Mouse (Mus musculus) WW6 (cell line): Measurements from ENCODE around the gene Desi1.

Source experiments
- DNase-seq: peaks from one replicate; pipeline ENCODE4 v3.0.0-alpha.2; 2013; ENCODE audit warnings: low read depth, low spot score

Desi1 gene

GRCm38 (mm10) chr15:81966062-81966829 lies 67.4 kb downstream of the Desi1 start:
- no peak for DNase-seq

DNA sequence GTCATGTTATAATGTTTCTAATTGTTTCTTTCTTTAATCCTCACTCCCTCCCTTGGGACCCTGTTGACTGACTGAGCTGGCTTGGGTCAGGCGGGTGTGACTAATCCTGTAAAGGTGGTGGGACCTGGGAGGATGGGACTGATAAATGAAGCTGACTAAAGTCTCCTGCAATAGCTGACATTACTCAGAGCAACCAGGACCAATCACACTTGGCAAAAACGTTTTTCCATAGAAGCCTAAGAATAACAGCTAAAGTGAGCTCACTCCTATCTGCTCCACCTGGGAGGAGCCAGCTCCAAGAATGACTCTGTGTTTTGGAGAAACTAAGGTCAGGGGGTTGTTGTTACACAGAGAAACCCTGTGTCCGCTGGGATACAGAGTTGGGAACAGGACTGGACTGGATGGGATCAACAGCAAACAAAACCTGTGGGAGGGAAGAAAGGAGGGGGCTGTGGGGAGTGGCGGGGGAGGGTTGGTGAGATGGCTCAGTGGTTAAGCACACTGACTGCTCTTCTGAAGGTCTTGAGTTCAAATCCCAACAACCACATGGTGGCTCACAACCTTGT lies 68.6 kb downstream of the Desi1 start:
- DNase-seq = no peak

DNA sequence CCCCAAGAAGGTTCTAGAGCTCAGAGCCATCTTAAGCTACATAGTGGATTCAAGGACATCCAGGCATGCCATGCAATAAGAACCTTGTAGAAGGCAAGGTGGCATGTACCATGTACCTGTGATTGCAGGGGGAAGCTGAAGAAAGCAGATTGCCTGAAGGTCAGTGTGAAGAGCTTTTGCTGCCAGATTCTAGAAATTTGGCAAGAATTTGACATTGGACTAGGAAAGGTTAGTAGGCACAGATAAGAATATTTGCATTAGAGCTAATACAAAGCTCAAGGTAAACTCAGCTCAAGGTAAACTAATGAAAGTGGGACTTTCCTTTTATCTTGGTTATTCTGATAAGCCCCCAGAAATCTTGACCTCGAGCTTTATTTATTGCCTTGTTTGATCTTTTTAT lies 69.4 kb downstream of the Desi1 start:
- DNase-seq = no peak

GRCm38 (mm10) chr15:81961078-81961451 lies 72.6 kb downstream of the Desi1 start:
- DNase-seq = no peak

DNA sequence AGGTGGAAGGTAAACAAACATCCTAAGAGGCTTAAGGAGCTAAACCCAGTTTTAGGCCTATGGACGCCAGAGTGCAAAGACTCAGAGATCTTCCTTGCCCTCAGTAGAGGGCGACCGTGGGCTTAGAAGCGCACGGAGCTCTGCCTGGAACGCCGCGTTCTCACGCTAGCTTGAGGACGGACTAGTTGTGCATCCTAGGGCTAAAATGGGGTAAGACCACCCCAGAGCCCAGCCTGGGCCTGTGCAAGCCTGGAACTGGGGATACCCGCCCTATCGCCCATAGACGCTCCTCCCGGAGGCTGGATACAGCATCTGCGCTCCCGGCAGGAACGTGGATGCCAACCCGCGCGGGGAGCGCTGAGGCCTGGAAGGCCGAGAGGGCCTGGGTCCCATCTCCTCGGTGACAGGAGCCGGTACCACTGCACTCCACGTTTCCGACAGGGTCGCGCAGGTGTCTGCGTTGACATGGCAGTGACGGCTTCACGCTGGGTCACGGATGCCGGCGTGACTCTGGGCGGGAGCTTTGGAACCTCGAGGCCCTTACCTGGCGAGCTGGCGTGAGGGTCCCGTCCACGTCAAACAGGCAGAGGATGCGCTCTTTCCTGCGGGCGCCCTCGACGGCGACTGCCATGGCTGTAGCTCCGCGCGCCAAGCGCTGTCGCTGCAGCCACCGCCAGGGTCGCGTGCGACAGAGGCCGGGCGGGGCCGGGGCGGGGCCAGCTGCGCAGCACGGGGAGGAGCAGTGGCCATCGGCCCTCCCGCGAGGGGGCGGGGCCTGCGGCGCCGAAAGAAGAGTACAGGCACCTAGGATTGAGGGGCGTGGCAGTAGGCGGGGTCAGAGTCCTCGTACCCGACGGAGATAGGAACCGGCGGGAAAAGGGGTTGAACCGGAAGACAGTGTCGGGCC lies 73.2 kb downstream of the Desi1 start, which contains the start of gene Pmm1:
Pmm1 (minus strand) TSS at position 760 of the 907 bp plus-strand sequence.
- peak; percentile 93 for DNase-seq

DNA sequence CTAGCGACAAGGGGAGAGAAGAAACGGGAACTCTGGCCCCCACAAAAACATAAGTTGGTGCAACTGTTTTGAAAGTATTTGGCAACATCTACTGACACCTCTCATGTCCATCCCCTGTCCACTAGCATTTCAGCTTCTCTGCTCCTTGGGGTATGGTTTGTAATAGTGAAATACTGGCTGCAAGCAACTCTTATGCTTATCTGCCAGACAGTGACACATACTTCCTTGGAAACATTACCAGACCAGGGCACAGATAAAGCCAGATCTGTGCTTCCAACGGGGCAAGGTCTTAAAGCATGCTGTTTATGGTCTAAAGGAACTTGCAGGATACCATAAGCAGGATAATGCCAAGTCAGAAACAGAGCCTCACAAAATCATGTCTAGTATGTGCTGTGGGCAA lies 74.8 kb downstream of the Desi1 start:
- DNase-seq = no peak

DNA sequence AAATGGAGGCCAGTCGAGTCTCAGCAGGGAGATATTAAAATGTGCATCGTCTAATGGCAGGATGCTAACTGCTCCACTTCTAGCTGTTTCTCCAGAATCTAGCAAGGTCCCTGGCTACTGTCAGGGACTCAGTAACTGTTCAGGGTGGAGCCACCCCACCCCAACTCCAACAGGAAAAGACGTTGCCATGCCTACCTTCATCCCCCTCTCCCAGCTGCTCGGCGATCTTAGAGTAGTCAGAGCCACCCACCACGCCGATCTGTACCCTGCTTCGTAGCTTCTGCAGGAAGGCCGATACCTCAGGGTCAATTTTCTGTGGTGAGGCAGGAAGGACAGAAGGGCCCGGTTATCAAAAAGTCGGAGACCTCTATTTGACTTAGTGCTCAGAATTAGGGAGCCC lies 76.1 kb downstream of the Desi1 start:
- no peak for DNase-seq

- DNase-seq = no peak
These were observed 77.2 kb downstream of the Desi1 start for GRCm38 (mm10) chr15:81956457-81956856.

DNA sequence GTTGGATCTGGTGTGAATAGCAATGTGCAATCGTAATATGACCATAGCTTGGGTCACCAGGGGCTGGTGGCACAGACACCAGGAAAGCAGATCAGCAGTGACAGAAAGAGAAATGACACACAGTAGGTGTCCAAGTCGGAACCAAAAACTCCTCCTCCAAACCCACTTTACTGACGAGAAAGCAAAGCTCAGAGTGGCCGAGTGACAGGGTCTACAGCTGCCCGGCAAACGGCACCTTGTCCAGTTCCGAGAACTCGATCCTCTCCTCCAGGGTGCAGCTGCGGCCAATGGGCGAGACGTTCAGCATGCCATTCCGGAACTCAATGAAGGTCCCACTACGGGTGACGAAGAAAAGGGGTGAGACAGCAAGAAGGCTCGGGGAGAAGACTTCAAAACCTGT lies 78.2 kb downstream of the Desi1 start:
- no peak for DNase-seq

- DNase-seq = no peak
These were observed 78.9 kb downstream of the Desi1 start for GRCm38 (mm10) chr15:81954716-81955115.

DNA sequence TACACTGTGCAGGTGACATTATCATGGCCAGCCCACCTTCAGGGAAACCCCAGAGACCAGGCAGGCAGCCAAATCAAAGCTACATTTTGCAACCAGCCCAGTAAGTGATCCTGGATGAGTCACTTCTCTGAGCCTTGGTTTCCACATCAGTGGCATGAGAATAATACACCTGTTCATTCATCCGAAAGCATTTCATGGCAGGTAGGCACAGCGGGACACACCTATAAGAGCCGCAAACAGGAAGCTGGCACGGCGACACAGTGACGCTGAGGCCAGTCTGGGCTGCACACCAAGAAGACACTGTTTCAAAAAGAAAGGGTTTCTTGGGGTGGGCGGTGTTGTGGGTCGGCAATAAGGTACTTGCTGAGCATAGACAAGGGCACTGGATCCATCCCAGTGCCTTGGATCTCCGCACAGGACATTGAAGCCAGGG lies 79.5 kb downstream of the Desi1 start:
- DNase-seq = no peak

- DNase-seq = no peak
These were observed 81.4 kb downstream of the Desi1 start for GRCm38 (mm10) chr15:81952310-81952709.

DNA sequence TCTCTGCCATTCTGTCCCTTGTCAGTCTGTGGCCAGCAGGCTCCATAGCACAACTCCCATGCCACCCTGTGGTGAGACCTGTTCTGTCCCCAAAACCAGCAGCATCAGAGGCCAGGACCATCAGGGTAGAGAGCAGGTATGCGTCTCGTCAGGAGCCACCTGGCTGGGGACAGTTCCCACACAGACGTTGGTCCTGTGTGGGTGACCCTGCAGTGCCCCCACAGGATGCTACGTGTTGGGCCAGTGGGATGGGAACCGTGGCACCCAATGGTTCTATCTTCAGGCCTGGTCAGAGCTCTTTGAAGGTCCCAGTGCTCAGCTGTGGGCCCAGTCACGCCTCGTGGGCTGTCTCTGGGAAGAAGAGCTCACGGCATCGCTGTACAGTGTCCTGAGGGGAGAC lies 82.5 kb downstream of the Desi1 start:
- DNase-seq = no peak

DNA sequence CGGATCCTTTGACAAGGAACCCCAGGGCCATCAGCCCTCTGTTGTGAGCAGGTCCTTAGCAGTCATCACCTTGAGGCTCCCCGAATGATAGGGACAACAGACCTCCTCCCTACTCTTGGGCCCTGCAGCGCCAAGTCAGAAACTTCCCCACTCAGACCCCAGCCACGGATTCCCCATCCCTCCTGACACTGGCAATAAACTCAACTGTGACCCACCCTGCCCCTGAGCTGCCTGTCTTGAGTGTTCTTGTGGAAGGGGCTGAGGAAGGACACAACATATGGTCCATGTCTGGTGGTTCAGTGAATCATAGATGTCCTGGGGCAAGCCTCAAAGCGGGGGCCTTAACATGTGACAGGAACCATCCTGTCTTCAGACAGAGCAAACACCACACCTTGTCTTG lies 82.9 kb downstream of the Desi1 start:
- DNase-seq = no peak

DNA sequence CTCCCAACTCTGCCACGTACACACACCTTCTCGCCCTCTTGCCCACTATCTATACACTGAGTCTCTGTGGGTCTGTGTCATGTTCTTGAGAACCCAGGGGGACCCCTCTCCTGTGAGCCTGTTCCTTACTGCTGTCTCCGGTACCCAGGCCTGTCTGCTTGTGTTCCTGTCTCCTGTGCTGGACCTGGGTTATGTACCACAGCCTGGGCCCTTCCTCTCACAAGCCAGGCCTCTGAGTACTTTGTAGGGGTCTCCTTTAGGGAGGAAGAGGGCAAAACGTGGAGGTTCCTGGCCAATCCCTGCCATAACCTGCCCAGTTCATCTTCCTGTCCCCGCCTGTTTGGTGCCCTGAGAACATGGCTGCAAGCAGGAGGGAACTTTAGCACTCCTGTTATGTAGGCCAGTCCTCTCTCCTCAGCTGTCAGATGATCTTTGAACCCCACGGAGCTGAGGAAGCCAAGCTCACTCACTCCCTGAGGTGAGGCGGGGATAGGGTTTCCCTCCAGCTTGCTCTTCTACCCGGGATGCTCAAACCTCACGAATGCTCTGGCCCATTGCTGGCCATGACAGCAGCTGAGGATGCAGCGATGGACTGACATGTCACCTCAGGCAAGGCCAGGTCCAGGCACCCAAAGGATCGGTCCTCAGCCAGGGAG lies 84.1 kb downstream of the Desi1 start:
- DNase-seq = no peak

GRCm38 (mm10) chr15:81949076-81949475 lies 84.6 kb downstream of the Desi1 start:
- DNase-seq = no peak

DNA sequence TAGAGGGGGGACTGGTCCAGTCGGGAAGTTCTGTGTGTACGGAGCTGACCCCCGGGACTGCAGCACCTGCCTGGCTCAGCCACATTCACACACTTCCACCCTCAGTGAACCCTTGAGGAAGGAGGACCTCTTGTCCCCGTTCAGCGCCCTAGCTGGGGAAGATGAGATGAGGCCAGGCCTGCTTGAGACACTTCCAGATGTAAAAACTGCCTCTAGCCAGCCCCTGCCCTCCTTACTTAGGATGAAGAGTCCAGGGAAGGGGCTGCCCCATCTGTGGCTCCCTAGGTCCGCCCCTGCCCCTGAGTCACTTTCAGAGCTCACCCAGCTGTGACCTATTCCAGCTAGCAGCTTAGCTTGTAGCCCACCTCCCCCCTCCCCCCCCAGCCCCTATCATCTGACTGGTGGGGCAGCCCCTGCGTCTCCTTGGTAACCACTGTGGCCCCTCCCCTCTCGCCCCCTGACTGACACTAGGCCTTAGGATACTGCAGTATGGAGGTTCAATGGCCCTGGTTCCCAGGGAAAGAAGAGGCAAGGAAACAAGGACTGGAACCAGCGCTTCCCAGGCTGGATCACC lies 90.4 kb downstream of the Desi1 start:
- no peak for DNase-seq
